Mouse (Mus musculus) midbrain, embryonic 10.5 days (tissue): Measurements from ENCODE around the gene Gdf2. TPM values are rescaled to one million over a fixed set of nuclear protein-coding genes. Genes with fewer than 3 reads are reported as not detected.

Experiments
- DNase-seq: peaks from one replicate; pipeline ENCODE4 v3.0.0-alpha.2; 2017; ENCODE audit warnings: low spot score
- H3K27ac ChIP-seq: fragments of 300-500 bp; sonication (generic); replicated peaks from 2 replicates; pipeline ENCODE4 v1.5.1; 2016; ENCODE audit warnings: mild to moderate bottlenecking
- H3K27me3 ChIP-seq: fragments of 300-500 bp; sonication (generic); 2 replicates; pipeline ENCODE4 v1.6.1; 2016; ENCODE audit warnings: low read depth, mild to moderate bottlenecking; ENCODE audit not compliant: poor library complexity, severe bottlenecking
- H3K36me3 ChIP-seq: fragments of 300-500 bp; sonication (generic); 2 replicates; pipeline ENCODE4 v1.6.1; 2016; ENCODE audit warnings: mild to moderate bottlenecking, moderate library complexity
- H3K4me1 ChIP-seq: fragments of 300-500 bp; sonication (generic); 2 replicates; pipeline ENCODE4 v1.6.1; 2016
- H3K4me3 ChIP-seq: fragments of 300-500 bp; sonication (generic); 2 replicates; pipeline ENCODE4 v1.5.1; 2016; ENCODE audit warnings: mild to moderate bottlenecking, moderate library complexity
- H3K9me3 ChIP-seq: fragments of 300-500 bp; sonication (generic); replicated peaks from 2 replicates; pipeline ENCODE4 v1.6.1; 2016; ENCODE audit warnings: mild to moderate bottlenecking
- WGBS: fragments of 180-500 bp; shearing (Covaris S2); methylation state at CpG from one replicate; pipeline ENCODE4 v1.1.7; 2016; 5-methylcytosine and 5-hydroxymethylcytosine counted together
- polyA plus RNA-seq: library from polyadenylated mRNA; unstranded; fragments of >200 nt; fragmentation: Nextera tagmentation; extraction: Ambion mirVana; gene quantifications from 2 replicates; pipeline ENCODE4 v1.2.1, GENCODE M21; 2016

Gdf2 gene
- polyA plus RNA-seq, 1 experiment from 2014 or later, result not detected

- H3K4me1 ChIP-seq, result 0 out of 2 replicates have a peak, but pooled peaks cover 2% of the 10 kb centered on the region
- no peak overlapping the region for H3K27ac ChIP-seq
- no peak for DNase-seq
- no peaks in the 10 kb centered on the region for H3K36me3 ChIP-seq
- H3K27me3 ChIP-seq, result peaks cover 22% of the 10 kb centered on the region
- WGBS, result 57% methylated on average over 17 of the region's 17 CpGs
- H3K4me3 ChIP-seq, result no peak overlapping the region
- no peaks in the 10 kb centered on the region for H3K9me3 ChIP-seq
Observed at GRCm38 (mm10) chr14:33931853-33932252, 9.0 kb upstream of the Gdf2 start.

GRCm38 (mm10) chr14:33932935-33933703 is 7.7 kb upstream of the Gdf2 start:
- Histone ChIP-seq H3K27ac (no peak overlapping the region), H3K4me1 (0 out of 2 replicates have a peak, but pooled peaks cover 2% of the 10 kb centered on the region), H3K9me3 (no peaks in the 10 kb centered on the region), H3K27me3 (peaks cover 16% of the 10 kb centered on the region), H3K36me3 (no peaks in the 10 kb centered on the region), H3K4me3 (no peak overlapping the region)
- DNase-seq, result peak; percentile 50
- WGBS, result 68% methylated on average over 10 of the region's 10 CpGs

GRCm38 (mm10) chr14:33933778-33934317 is 7.0 kb upstream of the Gdf2 start:
- H3K27me3 ChIP-seq, result peaks cover 16% of the 10 kb centered on the region
- H3K4me3 ChIP-seq, result no peak overlapping the region
- H3K27ac ChIP-seq, result no peak overlapping the region
- no peaks in the 10 kb centered on the region for H3K9me3 ChIP-seq
- 43% methylated on average over 5 of the region's 5 CpGs for WGBS
- DNase-seq, result peak; percentile 56
- H3K36me3 ChIP-seq, result no peaks in the 10 kb centered on the region
- H3K4me1 ChIP-seq, result 0 out of 2 replicates have a peak, but pooled peaks cover 2% of the 10 kb centered on the region

- Histone ChIP-seq H3K36me3 (no peaks in the 10 kb centered on the region), H3K27me3 (no peaks in the 10 kb centered on the region), H3K9me3 (no peaks in the 10 kb centered on the region), H3K4me3 (peak overlapping the region; percentile 33), H3K27ac (no peak overlapping the region; the same call in 1 of the 2 replicates), H3K4me1 (0 out of 2 replicates have a peak, but pooled peaks cover 6% of the 10 kb centered on the region)
- 25% methylated on average over 9 of the region's 9 CpGs for WGBS
- peak; percentile 82 for DNase-seq
Observed at GRCm38 (mm10) chr14:33939117-33939516, 1.7 kb upstream of the Gdf2 start.

DNA sequence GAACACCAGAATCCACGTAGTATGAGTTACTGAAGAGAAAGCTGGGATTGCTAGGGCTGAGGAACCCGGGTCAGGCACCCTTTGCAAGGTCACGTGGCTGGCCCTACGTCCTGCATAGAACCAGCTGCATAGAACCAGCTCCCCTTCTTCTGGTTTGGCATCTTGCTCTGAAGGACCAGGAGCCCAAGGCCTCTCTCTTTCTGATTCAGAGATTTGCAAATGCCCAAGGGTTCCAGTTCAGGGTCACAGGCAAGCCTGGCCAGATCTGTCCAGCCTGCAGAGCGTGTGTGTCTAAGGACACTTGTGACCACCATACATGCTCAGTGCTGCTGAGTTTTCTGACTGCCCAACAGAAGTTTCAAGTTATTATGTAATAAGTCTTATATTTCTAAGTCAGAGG is 1.4 kb downstream of the Gdf2 start:
- DNase-seq, result no peak
- no peaks in the 10 kb centered on the region for H3K36me3 ChIP-seq
- H3K27ac ChIP-seq, result no peak overlapping the region
- WGBS, result 77% methylated on average over 5 of the region's 5 CpGs
- H3K4me3 ChIP-seq, result no peak overlapping the region
- H3K4me1 ChIP-seq, result 0 out of 2 replicates have a peak, but pooled peaks cover 6% of the 10 kb centered on the region
- no peaks in the 10 kb centered on the region for H3K9me3 ChIP-seq
- H3K27me3 ChIP-seq, result no peaks in the 10 kb centered on the region

DNA sequence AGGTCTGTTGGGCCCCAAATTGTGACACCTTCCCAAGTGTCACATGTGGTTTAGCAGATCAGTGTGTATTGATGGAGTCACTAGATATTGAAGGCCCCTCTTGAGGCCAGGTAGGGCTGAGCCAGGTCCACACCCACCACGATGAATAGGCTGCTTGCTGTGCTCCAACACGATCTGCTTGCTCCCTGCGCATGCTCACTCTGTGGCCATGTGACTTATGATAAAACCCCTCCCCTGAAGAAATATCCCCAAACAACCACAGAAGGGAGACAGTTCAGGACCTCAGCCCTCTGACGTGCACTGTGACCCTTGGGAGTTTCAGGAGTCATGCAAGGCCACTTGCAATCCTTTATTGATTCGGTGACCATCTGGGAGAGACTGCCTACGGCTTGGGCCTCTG is 5.3 kb downstream of the Gdf2 start:
- H3K27ac ChIP-seq, result no peak overlapping the region
- no peaks in the 10 kb centered on the region for H3K9me3 ChIP-seq
- DNase-seq, result no peak
- H3K4me1 ChIP-seq, result no peaks in the 10 kb centered on the region
- no peaks in the 10 kb centered on the region for H3K27me3 ChIP-seq
- no peaks in the 10 kb centered on the region for H3K36me3 ChIP-seq
- no peak overlapping the region for H3K4me3 ChIP-seq
- WGBS, result 87% methylated on average over 6 of the region's 6 CpGs

DNA sequence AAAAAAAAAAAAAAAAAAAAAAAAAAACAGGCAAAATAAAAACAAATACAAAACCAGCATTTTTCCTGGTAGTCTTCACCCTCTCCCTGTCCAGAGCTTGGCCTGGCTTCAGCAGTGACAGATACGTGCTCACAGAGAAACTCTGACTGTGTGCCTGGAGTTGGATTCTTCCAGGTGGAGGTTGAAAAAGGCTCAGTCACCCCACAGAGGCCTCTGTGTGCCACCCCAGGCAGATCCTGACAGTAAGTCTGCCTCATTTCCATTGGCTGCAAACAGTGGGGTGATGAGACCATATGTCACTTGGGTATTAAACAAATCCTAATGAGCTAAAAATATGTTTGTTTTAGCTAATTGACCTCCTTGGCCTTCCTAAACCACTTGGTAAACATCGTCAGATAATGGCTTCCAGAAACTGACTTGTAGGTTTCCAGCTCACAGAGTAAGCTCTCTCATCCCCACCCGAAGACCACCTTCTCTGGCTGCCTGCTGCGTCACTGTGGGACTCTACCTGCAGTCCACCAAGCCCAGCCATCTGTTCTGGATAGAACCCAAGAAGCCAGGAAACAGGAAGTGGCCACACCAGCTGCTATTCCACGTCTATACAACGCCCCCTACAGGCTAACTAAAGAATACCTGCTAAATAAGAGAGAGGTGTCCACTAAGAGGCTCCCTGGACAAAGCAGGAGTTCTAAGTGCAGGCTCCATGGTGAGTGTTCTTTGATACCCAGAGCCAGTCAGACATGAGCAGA is 11.6 kb downstream of the Gdf2 start:
- WGBS, result 60% methylated on average over 6 of the region's 6 CpGs
- no peaks in the 10 kb centered on the region for H3K9me3 ChIP-seq
- H3K36me3 ChIP-seq, result no peaks in the 10 kb centered on the region
- no peak overlapping the region for H3K4me3 ChIP-seq
- peaks cover 8% of the 10 kb centered on the region for H3K4me1 ChIP-seq
- H3K27me3 ChIP-seq, result peaks cover 2% of the 10 kb centered on the region; the same call in 1 of the 2 replicates
- no peak for DNase-seq
- H3K27ac ChIP-seq, result no peak overlapping the region

GRCm38 (mm10) chr14:33953761-33954160 is 12.9 kb downstream of the Gdf2 start, which contains the start of gene Rbp3:
Rbp3 (plus strand) TSS chr14:33954003.
- Histone ChIP-seq H3K4me3 (no peak within 1 kb of the TSS), H3K27ac (peak within 1 kb of the TSS; percentile 49), H3K9me3 (no peaks in the 10 kb centered on the region), H3K27me3 (peaks cover 5% of the 10 kb centered on the region; the same call in 1 of the 2 replicates), H3K36me3 (no peaks in the 10 kb centered on the region), H3K4me1 (peaks cover 8% of the 10 kb centered on the region)
- WGBS, result 77% methylated on average over 5 of the region's 5 CpGs
- DNase-seq, result no peak

- Histone ChIP-seq H3K4me1 (peaks cover 8% of the 10 kb centered on the region), H3K36me3 (no peaks in the 10 kb centered on the region), H3K27ac (no peak overlapping the region), H3K9me3 (no peaks in the 10 kb centered on the region), H3K27me3 (peaks cover 5% of the 10 kb centered on the region; the same call in 1 of the 2 replicates), H3K4me3 (no peak overlapping the region)
- WGBS, result 78% methylated on average over 13 of the region's 13 CpGs
- DNase-seq, result no peak
Observed at GRCm38 (mm10) chr14:33956055-33956454, 15.2 kb downstream of the Gdf2 start.

- Histone ChIP-seq H3K9me3 (no peaks in the 10 kb centered on the region), H3K27ac (no peak overlapping the region), H3K27me3 (peaks cover 5% of the 10 kb centered on the region; the same call in 1 of the 2 replicates), H3K4me1 (peaks cover 8% of the 10 kb centered on the region), H3K36me3 (no peaks in the 10 kb centered on the region), H3K4me3 (no peak overlapping the region)
- no peak for DNase-seq
- WGBS, result 91% methylated on average over 4 of the region's 4 CpGs
Observed at GRCm38 (mm10) chr14:33958186-33958585, 17.3 kb downstream of the Gdf2 start.

DNA sequence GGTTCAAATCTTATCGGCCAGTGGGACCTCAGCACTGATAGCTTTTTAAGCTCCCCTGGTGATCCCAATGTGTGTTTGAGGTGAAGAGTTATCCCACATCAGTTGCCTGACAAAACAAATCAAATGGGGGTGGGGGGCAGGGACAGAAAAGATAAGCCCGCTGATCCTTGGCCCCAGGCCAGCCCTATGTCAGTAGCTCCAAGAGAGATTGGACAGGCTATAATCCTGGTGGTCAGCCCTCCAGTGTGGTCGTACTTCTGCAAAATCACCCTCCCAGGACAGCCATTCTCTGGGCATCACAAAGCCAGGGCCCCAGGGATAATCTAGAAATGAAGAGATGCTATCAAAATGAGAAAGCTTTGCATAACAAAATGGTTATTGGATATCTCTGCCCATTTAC is 18.0 kb downstream of the Gdf2 start:
- no peak overlapping the region for H3K4me3 ChIP-seq
- no peaks in the 10 kb centered on the region for H3K36me3 ChIP-seq
- H3K27ac ChIP-seq, result no peak overlapping the region
- no peaks in the 10 kb centered on the region for H3K9me3 ChIP-seq
- peaks cover 4% of the 10 kb centered on the region for H3K4me1 ChIP-seq
- H3K27me3 ChIP-seq, result peaks cover 5% of the 10 kb centered on the region; the same call in 1 of the 2 replicates
- WGBS, result 69% methylated on average over 3 of the region's 3 CpGs
- no peak for DNase-seq

- H3K27me3 ChIP-seq, result peaks cover 5% of the 10 kb centered on the region; the same call in 1 of the 2 replicates
- no peak overlapping the region for H3K27ac ChIP-seq
- no peaks in the 10 kb centered on the region for H3K4me1 ChIP-seq
- DNase-seq, result peak; percentile 55
- H3K36me3 ChIP-seq, result no peaks in the 10 kb centered on the region
- H3K4me3 ChIP-seq, result no peak overlapping the region
- H3K9me3 ChIP-seq, result no peaks in the 10 kb centered on the region
- WGBS, result 13% methylated on average over 9 of the region's 9 CpGs
Observed at GRCm38 (mm10) chr14:33959341-33959740, 18.5 kb downstream of the Gdf2 start.
